Mouse (Mus musculus): ENCODE data around the gene Hes6. TPM values are rescaled to one million over a fixed set of nuclear protein-coding genes. Genes with fewer than 3 reads are reported as not detected.

Gene Hes6
- total RNA-seq, 2 experiments from 2014 or later: 22.2 to 25.0 TPM

Other genes with a start within 250 kb of the Hes6 start
- 10 to 100 TPM; 20.0 to 20.2 TPM for gene Ramp1, start 234.2 kb downstream of the Hes6 start, total RNA-seq (2021)
- gene Ube2f, start 163.7 kb downstream of the Hes6 start, total RNA-seq (2021): 10 to 100 TPM; 54.8 to 60.2 TPM
- 10 to 100 TPM; 13.7 TPM for gene Scly, start 115.7 kb downstream of the Hes6 start, total RNA-seq (2021)
- gene Espnl, start 92.0 kb downstream of the Hes6 start, total RNA-seq (2021): under 1 TPM in 1 of 2 experiments, not detected in 1; 0.10 TPM
- gene Klhl30, start 63.0 kb downstream of the Hes6 start, total RNA-seq (2021): 10 to 100 TPM; 42.8 to 60.1 TPM
- gene Erfe, start 47.6 kb downstream of the Hes6 start, total RNA-seq (2021): under 1 TPM; 0.32 to 0.45 TPM
- 10 to 100 TPM; 48.5 to 54.9 TPM for gene Ilkap, start 15.2 kb downstream of the Hes6 start, total RNA-seq (2021)
- 10 to 100 TPM in 1 of 2 experiments, 1 to 10 TPM in 1; 7.5 to 21.1 TPM for gene Per2, start 45.3 kb upstream of the Hes6 start, total RNA-seq (2021)
- 1 to 10 TPM; 4.4 to 5.3 TPM for gene Traf3ip1, start 80.6 kb upstream of the Hes6 start, total RNA-seq (2021)
- 10 to 100 TPM; 17.6 to 19.4 TPM for gene Asb1, start 126.5 kb upstream of the Hes6 start, total RNA-seq (2021)

Data from heart, postnatal 10 days (tissue).